Mouse (Mus musculus) brain, embryonic 14.5 days (tissue): ENCODE results near the gene Emsy. TPM values are rescaled to one million over a fixed set of nuclear protein-coding genes. Genes with fewer than 3 reads are reported as not detected.

Experiments
- DNase-seq: peaks from one replicate; pipeline ENCODE4 v3.0.0-alpha.2; 2011; ENCODE audit warnings: low read depth
- CTCF ChIP-seq: fragments of 200-500 bp; IDR thresholded peaks from 2 replicates; pipeline ENCODE4 v1.5.1; 2012; ENCODE audit warnings: inconsistent platforms, mild to moderate bottlenecking, moderate library complexity, borderline replicate concordance; ENCODE audit not compliant: insufficient read depth, insufficient read length; ENCODE audit errors: extremely low read depth
- POLR2A ChIP-seq: fragments of 200-500 bp; IDR thresholded peaks from 2 replicates; pipeline ENCODE4 v1.6.1; 2012; ENCODE audit warnings: mild to moderate bottlenecking, inconsistent platforms, borderline replicate concordance; ENCODE audit not compliant: poor library complexity, insufficient read depth, insufficient read length, severe bottlenecking; ENCODE audit errors: extremely low read depth
- polyA plus RNA-seq: library from polyadenylated mRNA; depleted of rRNA; stranded (reverse); fragments of >200 nt; gene quantifications from 2 replicates; pipeline ENCODE4 v1.2.3, GENCODE M21; 2012

The Emsy gene
- polyA plus RNA-seq, 1 experiment = 66.7 TPM

DNA sequence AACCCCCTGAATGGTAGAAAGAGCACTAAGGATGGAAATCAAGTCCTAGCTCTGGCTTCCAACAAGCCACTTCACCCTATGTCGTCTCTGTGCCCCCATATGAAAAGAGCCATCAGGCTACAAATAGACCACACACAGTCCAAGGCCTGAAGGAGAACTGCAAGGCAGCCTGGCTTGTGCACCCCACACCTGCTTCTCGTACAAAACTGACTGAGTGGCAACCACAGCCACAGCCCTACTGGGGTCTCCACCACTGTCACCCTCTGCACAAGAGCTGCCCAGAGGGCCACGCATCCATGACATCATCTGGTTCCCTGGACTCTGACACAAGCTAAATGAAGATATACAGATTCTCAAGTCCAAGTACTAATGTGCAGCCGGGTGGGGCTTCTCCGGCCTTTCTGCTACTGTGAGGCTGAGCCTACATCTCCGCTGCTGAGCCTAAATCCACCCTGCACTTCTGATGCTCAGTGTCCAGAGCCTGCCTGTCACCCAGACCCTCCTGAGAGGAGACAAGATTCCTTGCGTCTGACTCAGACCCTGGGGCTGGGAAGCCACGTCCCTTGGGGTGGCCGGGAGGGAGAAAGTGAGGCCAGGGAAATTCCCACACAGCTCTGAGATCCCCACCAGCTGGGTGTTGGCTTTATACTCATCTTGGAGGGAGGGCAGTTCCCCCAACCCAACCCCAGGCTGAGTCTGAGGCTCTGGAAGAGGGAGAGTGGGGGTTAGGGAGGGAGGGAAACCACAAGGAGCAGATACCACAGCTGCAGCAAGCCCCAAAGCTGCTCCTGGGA lies 98.3 kb downstream of the Emsy start:
- TF ChIP-seq POLR2A = no peak
- TF ChIP-seq CTCF = no peak
- DNase-seq = no peak

DNA sequence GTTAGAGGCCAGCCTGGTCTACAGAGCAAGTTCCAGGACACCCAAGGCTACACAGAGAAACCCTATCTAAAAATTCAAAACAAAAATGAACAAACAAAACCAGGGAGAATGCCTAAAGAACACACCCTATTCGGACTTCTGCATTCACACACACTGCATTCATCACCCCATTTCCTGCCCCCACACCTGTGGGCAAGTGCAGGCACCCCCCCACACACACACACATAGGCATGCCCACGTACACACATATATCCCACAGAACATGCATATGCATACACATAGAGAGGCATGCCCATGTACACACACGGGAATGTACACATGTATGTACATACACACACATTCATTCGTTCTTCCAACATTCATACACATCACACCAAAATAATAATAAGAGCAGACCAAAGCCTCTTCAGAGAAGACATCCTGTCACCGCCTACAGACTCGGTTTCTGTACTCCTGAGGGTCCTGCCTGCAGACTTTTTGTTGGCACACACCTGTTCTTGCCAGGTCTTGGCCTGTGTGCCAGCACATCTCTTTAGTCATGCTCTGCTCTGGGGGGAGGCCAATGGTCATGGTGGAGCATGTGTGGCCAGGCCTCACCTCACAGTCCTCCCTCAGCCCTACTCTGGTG lies 99.7 kb downstream of the Emsy start:
- TF ChIP-seq CTCF (no peak), POLR2A (no peak)
- no peak for DNase-seq

DNA sequence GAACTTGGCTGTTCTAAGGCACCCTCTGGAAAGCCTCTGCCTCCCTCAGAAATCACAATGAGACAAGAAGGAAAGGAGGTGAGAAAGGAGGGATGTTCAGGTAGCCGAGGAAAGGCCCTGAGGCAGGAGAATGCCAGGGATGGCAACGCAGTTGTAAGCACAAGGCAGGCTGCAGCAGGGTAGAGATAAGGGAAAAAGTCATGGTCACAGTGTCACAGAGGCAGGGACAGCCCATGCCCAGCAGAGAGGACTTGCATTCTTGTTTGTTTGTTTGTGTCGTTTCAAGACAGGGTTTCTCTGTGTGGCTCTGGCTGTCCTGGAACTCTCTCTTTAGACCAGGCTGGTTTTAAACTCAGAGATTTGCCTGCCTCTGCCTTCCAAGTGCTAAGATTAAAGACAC lies 105.5 kb downstream of the Emsy start:
- TF ChIP-seq CTCF = no peak
- no peak for TF ChIP-seq POLR2A
- no peak for DNase-seq

DNA sequence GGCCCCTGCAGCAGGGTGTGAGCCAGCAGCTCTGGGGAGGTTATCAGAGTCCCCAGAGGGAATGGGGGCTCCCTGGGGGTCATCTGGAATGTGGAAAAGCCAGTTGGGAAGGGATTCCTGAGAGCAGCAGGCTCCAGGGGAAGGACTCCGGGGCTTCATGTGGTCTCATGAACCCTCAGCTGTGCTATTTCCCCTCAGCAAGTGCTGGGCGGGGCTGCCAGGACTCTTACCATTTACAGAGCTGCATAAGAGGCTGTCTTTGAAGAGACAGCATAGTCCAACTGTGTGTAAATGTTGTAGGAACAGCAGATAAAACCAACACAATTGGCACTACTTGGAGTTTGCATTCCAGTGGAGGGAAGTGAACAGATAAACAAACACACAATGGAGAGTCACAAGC lies 106.0 kb downstream of the Emsy start:
- DNase-seq = no peak
- TF ChIP-seq CTCF (no peak), POLR2A (no peak)

DNA sequence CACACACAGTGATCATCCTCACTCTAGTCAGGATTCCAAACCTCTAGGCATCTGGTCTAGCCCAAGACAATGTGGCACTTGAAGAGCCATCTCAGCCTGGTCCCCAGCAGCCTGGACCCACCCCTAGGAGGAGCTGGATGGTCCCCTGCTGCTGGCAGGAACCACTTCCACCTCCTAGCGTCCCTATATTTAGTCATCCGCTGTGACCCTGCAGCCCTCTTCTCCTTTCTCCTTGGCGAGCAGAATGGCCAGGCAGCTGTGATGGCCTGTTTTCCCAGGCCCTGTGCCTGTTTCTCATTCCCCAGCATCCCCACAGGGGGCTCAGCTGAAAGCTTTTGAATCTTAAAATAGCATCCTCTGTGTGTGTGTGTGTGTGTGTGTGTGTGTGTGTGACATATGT lies 107.7 kb downstream of the Emsy start:
- TF ChIP-seq CTCF (no peak), POLR2A (no peak)
- DNase-seq = no peak

DNA sequence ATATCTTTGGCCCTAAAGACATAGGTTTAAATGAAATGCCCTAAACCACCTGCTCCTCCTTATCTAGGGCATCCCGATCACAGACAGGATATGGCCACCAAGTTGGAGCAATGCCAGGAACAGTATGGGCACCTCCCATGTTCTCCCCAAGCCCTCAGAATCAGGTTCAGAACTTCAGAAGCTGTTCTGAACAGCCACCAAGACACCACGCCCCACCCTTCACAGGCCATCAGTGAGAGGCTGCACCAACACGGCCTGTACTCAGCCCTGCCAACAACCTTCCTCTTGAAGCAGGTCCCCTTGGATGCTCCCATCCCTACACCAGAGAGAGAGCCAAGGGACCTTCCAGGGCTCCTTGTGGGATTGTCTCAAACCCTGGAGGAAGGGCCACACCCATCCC lies 112.0 kb downstream of the Emsy start:
- no peak for DNase-seq
- TF ChIP-seq POLR2A (no peak), CTCF (no peak)

DNA sequence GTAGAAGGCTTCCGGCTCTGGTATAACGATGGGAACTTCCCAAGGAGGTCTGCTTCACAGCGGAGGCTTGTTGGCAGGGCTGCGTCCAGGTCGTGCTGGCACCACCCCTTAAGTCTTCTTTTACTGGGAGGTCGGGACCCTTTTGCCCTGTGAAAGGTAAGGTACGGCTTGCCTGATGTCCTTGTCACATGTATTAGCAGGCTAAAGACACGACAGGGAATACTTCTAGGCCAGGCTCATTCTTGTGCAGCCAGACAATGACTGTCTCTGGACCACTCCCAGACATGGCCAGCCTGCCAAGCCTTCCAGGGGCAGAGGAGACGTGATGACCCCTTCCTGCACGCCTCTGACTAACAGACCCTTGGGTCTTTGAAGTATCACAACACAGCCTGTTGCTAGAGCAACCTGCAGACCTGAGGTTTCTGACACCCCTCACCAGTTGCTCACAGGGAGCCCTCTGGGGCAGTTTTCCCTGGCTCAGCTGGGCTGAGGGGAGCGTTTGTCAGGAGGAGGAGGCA lies 112.7 kb downstream of the Emsy start:
- no peak for DNase-seq
- TF ChIP-seq CTCF (no peak), POLR2A (no peak)

DNA sequence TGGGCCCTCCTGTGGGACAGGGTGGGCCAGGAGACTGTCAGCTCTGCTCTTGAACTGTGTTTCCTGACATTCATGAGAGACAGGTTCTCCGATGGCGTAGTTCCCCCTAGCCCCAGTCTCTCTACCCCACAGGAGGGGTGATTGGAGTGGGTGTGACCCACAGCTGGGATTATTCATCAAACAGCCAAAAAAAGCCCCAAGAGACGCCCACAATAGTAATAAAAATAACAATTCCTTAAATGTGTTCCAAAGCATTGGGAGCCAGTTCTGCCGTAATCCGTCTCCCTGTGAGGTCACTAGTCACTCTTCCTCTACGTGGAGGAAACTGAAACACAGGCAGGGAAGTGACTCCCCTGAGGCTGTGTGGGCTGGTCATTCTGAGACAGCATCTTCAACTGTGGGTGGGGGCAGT lies 113.8 kb downstream of the Emsy start:
- TF ChIP-seq CTCF (no peak), POLR2A (no peak)
- no peak for DNase-seq

DNA sequence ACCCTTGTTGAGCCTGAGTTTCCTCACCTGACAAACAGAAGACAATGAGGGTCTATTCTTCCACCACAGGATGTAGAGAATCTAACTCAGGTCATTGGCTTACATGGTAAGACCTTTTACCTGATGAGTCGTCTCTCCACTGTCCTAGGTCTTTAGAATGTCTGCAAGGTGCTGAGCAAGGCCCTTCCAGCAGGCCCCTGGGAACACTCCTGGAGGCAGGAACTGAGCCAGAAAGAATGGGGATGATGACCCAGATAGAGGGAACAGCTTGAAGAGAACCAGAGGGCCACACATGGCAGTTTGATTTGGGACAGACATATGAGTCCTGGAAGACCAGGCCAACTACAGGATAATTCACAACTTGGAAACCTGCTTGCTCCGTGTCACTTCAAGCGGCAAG lies 114.3 kb downstream of the Emsy start:
- no peak for DNase-seq
- TF ChIP-seq CTCF = no peak
- no peak for TF ChIP-seq POLR2A

DNA sequence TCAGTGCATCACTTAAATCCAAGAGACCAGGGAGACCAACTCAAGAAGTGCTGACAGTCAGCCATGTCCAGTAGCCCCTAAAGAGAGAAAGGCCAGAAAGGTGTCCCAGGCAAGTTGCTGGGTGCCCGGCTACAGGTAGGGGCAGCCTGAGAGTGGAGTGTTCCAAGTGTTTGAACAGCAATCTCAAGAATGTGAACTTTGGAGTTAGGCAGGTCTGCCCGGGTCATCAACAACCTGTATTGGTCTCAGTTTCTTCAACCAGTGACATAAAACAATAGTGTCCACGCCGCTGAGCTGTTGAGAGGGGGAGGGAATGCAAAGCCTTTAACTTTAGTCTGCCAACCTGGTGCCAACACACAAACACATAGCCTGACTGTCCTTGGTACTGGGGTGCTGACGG lies 115.0 kb downstream of the Emsy start:
- TF ChIP-seq CTCF (no peak), POLR2A (no peak)
- no peak for DNase-seq

DNA sequence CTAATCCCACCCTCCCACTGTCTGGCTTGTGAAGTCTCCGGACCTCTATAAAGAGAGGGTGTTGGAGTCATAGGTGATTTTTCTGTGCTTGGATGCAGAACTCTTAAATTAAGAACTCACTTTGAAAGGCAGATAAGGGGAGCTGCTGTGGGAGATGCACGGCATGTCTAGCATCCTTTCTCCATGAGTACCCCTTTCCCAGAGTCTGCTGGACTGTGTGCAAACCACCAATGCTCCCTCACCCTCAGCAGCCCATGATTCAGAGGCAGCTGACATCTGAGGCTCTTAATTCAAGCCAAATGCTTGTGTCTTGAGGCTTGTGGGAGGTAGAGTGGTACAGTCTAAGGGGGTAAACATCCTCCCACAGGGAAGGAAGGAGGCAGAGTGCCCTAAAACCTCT lies 115.7 kb downstream of the Emsy start:
- TF ChIP-seq POLR2A (no peak), CTCF (no peak)
- no peak for DNase-seq

DNA sequence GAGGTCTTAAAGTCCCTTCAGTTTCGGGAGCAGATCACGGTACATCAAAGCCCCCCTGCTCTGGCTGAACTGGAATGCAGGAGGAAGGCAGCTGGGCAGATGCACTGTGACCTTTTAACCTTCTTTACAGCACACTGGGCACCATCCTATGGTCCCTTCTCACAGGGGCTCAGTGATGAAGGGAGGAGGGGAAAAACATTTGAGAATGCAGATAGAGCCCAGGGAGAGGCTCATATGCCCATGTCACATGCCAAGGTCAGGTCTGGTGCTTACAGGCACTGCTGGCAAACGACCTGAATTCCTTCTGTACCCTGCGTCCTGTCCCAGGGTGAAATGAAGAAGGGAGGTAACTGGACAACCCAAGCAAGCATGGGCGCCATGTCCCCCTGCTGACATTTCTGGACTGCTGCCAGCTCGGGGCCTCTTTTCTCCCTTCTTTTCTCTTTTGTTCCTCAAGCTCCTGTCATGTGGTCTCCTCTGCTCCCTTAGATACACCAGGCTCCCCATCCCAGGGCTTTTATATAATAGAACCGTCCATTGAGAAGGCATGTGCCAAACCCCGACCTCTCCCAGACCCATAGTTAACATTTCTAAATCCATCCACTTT lies 118.5 kb downstream of the Emsy start:
- no peak for TF ChIP-seq POLR2A
- no peak for TF ChIP-seq CTCF
- DNase-seq = peak; percentile 57
